Mouse (Mus musculus) intestine, postnatal 0 days (tissue): ENCODE measurements at regions not wholly inside any gene's neighbourhood (a gene's known extent, or its start where the extent isn't known, plus 50 kb on each side); places are given as distances from the start of the nearest gene placed in this dataset.
A peak's percentile ranks its signal among the peaks of the same experiment; 100 is the strongest.

Experiments used
- ATAC-seq: fragments of 200-750 bp; cut with Nextera tagmentation; 2 replicates; pipeline ENCODE4 v1.8.0; 2017; ENCODE audit warnings: mild to moderate bottlenecking, moderate TSS enrichment, moderate library complexity
- H3K27ac ChIP-seq: fragments of 300-500 bp; sonication (generic); 2 replicates; pipeline ENCODE4 v1.5.1; 2014; ENCODE audit warnings: mild to moderate bottlenecking, low read depth, low read length, moderate library complexity
- H3K27me3 ChIP-seq: fragments of 300-500 bp; sonication (generic); replicated peaks from 2 replicates; pipeline ENCODE4 v1.6.1; 2014; ENCODE audit warnings: low read length, mixed read lengths; ENCODE audit not compliant: control insufficient read depth, insufficient read depth
- H3K36me3 ChIP-seq: fragments of 300-500 bp; sonication (generic); 2 replicates; pipeline ENCODE4 v1.6.1; 2014; ENCODE audit warnings: mild to moderate bottlenecking, moderate library complexity; ENCODE audit not compliant: control insufficient read depth, insufficient read depth
- H3K4me1 ChIP-seq: fragments of 300-500 bp; sonication (generic); replicated peaks from 2 replicates; pipeline ENCODE4 v1.6.1; 2014; ENCODE audit warnings: antibody characterized with exemption, low read length, mixed read lengths; ENCODE audit not compliant: control insufficient read depth, insufficient read depth
- H3K4me2 ChIP-seq: fragments of 300-500 bp; sonication (generic); replicated peaks from 2 replicates; pipeline ENCODE4 v1.6.1; 2014; ENCODE audit warnings: low read depth, mild to moderate bottlenecking, moderate library complexity
- H3K4me3 ChIP-seq: fragments of 300-500 bp; sonication (generic); 2 replicates; pipeline ENCODE4 v1.5.1; 2014; ENCODE audit warnings: low read depth, low read length
- H3K9ac ChIP-seq: fragments of 300-500 bp; sonication (generic); 2 replicates; pipeline ENCODE4 v1.6.1; 2014; ENCODE audit warnings: mild to moderate bottlenecking, low read depth, low read length
- H3K9me3 ChIP-seq: fragments of 300-500 bp; sonication (generic); 2 replicates; pipeline ENCODE4 v1.6.1; 2016; ENCODE audit warnings: mixed run types; ENCODE audit not compliant: control insufficient read depth
- CTCF ChIP-seq: sonication (generic); IDR thresholded peaks from 2 replicates; pipeline ENCODE4 v1.5.1; 2016; ENCODE audit warnings: low read depth, mild to moderate bottlenecking, control low read depth, antibody characterized with exemption, moderate library complexity
- whole genome bisulfite sequencing: fragments of 180-500 bp; shearing (Covaris S2); extraction: QIAGEN DNeasy Blood & Tissue Kit; methylation state at CpG from one replicate; pipeline ENCODE4 v1.1.7; 2014; 5-methylcytosine and 5-hydroxymethylcytosine counted together

GRCm38 (mm10) chr10:108067723-108068122 lies 94.3 kb upstream of the Ppp1r12a start:
- H3K36me3 ChIP-seq: no peaks in the 10 kb centered on the region
- no peaks in the 10 kb centered on the region for H3K9me3 ChIP-seq
- H3K27ac ChIP-seq: 0 out of 2 replicates have a peak overlapping the region, but pooled peaks have one; percentile 35
- peak; percentile 44 for TF ChIP-seq CTCF
- no peak overlapping the region for H3K9ac ChIP-seq
- H3K27me3 ChIP-seq: no peaks in the 10 kb centered on the region
- 15% methylated on average over 10 of the region's 10 CpGs for WGBS
- H3K4me3 ChIP-seq: no peak overlapping the region
- peak; percentile 74 for ATAC-seq
- peak overlapping the region; percentile 43 for H3K4me2 ChIP-seq
- peaks cover 13% of the 10 kb centered on the region; the same call in 1 of the 2 replicates for H3K4me1 ChIP-seq

DNA sequence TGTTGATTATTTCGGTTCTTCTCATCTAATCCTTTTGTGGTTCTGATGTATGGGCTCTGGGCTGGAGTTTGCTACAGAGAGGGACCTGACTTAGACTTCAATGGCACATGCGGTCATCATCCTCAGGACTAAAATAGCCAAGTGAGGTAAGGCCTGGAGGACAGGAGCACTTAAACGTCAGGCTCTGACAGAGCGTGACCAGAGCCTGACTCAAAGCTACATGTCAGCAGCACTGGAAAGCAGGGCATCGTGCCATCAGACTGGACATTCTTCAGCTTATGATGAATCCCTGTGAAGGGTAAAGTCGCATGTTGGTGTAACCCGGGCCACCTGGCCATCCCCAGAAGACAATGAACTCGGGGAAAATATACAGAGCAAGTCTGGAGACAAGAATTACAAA lies 95.8 kb upstream of the Ppp1r12a start:
- no peak overlapping the region for H3K4me3 ChIP-seq
- H3K27ac ChIP-seq: no peak overlapping the region
- H3K9ac ChIP-seq: no peak overlapping the region
- ATAC-seq: no peak
- H3K4me1 ChIP-seq: peaks cover 5% of the 10 kb centered on the region; the same call in 1 of the 2 replicates
- H3K4me2 ChIP-seq: no peak overlapping the region
- no peak for TF ChIP-seq CTCF
- no peaks in the 10 kb centered on the region for H3K9me3 ChIP-seq
- WGBS: 84% methylated on average over 8 of the region's 8 CpGs
- no peaks in the 10 kb centered on the region for H3K36me3 ChIP-seq
- H3K27me3 ChIP-seq: no peaks in the 10 kb centered on the region

GRCm38 (mm10) chr10:108061813-108062435 lies 100.1 kb upstream of the Ppp1r12a start:
- no peak overlapping the region for H3K9ac ChIP-seq
- no peak overlapping the region for H3K4me2 ChIP-seq
- H3K27me3 ChIP-seq: no peaks in the 10 kb centered on the region
- no peak overlapping the region for H3K4me3 ChIP-seq
- H3K4me1 ChIP-seq: no peaks in the 10 kb centered on the region
- ATAC-seq: no peak
- no peaks in the 10 kb centered on the region for H3K36me3 ChIP-seq
- no peaks in the 10 kb centered on the region for H3K9me3 ChIP-seq
- no peak for TF ChIP-seq CTCF
- H3K27ac ChIP-seq: no peak overlapping the region
- 69% methylated on average over 7 of the region's 7 CpGs for WGBS

GRCm38 (mm10) chr10:108060554-108060953 lies 101.4 kb upstream of the Ppp1r12a start:
- Histone ChIP-seq H3K27me3 (no peaks in the 10 kb centered on the region), H3K27ac (no peak overlapping the region), H3K4me1 (no peaks in the 10 kb centered on the region), H3K4me2 (no peak overlapping the region), H3K9ac (no peak overlapping the region), H3K36me3 (no peaks in the 10 kb centered on the region), H3K4me3 (no peak overlapping the region), H3K9me3 (no peaks in the 10 kb centered on the region)
- TF ChIP-seq CTCF: 0 out of 2 replicates have a peak, but pooled peaks have one; percentile 10
- ATAC-seq: no peak
- 85% methylated on average over 3 of the region's 3 CpGs for WGBS

DNA sequence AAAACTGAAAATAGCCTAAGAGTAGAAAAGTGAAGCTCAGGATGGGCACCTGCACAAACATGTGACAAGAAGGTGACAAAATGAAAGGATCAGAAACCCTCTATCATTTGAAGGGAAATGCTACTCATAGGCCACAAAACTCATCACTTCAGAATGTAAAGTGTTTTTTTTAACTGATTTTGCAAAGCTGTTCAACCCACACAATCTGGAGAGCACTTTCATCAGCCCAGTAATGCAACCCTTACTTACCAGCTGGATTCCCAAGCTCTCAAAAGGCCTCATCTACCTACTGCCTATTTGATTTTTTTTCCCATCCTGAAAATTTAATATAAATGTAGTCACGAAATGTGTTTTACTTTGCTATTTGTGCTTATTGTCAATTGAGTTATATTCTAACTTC lies 110.4 kb upstream of the Ppp1r12a start:
- no peaks in the 10 kb centered on the region for H3K9me3 ChIP-seq
- H3K27ac ChIP-seq: no peak overlapping the region
- no peak overlapping the region for H3K9ac ChIP-seq
- no peaks in the 10 kb centered on the region for H3K4me1 ChIP-seq
- WGBS: 98% methylated on average over 1 of the region's 1 CpGs
- H3K4me2 ChIP-seq: no peak overlapping the region
- no peak overlapping the region for H3K4me3 ChIP-seq
- no peak for ATAC-seq
- no peaks in the 10 kb centered on the region for H3K27me3 ChIP-seq
- H3K36me3 ChIP-seq: no peaks in the 10 kb centered on the region
- TF ChIP-seq CTCF: no peak

DNA sequence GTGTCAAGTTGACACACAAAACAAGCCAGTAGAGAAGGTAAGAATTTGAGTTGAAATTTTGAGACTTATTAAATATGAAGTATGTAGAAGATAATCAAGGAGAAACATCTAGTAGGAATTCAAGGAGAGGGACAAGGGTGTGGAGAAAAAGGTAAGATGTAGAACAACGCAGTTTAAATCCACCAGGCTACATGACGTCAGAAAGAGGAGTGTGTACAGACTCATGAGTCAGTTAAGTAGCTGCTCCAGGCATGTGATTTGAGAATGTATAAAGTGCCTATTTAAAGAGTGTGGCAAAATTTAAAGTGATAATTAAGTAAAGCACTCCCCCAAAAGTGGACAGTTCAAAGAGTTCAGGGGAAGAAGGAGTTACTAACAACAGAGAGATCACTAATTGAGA lies 113.6 kb upstream of the Ppp1r12a start:
- Histone ChIP-seq H3K27ac (no peak overlapping the region), H3K27me3 (no peaks in the 10 kb centered on the region), H3K9ac (no peak overlapping the region), H3K36me3 (no peaks in the 10 kb centered on the region), H3K4me1 (no peaks in the 10 kb centered on the region), H3K9me3 (no peaks in the 10 kb centered on the region), H3K4me3 (no peak overlapping the region), H3K4me2 (no peak overlapping the region)
- no peak for ATAC-seq
- TF ChIP-seq CTCF: no peak
- WGBS: 85% methylated on average over 2 of the region's 2 CpGs
